Mouse (Mus musculus): ENCODE data around the gene 4930432M17Rik. TPM values are rescaled to one million over a fixed set of nuclear protein-coding genes. Genes with fewer than 3 reads are reported as not detected.

Gene 4930432M17Rik
- polyA plus RNA-seq, 1 experiment, result not detected

DNA sequence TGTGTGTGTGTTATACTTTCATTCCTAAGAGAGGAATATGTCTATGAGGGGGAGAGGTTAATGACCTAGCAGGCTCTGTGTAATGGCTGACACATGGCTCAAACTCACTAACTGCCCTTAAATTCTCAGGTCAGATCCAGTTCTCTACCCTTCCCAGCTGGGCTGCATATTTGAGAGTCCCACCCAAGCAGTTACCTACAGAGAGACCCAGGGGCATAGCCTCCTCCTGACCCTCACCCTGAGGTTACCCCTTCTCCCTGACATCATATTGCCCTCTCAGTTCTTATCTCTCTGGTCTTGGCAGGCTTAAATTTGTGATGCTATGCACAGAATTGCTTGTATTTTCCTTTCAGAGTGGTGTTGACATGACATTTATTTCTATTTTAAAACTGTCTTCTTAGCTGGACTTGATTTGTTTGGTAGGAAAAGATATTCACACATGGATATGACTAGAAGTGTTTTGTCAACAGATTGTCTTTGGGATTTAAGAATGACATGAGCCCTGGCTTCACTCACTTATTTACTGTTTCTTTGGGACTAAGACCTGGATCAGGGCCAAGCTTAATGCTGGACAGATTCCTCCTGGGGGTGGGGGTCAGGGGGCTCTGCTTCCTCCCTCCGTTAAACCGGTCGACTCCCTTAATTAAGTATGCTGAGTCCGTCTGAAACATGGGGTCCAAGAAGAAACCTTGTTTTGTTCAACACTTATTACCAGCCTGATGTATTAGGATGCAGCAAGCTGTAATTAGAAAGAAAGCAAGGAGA, 7.7 kb upstream of the 4930432M17Rik start:
- WGBS, result 67% methylated on average over 4 of the region's 4 CpGs
- no peaks in the 10 kb centered on the region for H3K36me3 ChIP-seq (ENCODE audit: control insufficient read depth, insufficient read depth, low read length)
- no peaks in the 10 kb centered on the region for H3K4me1 ChIP-seq (ENCODE audit: control insufficient read depth, insufficient read depth, insufficient read length, low read length)
- no peaks in the 10 kb centered on the region for H3K27me3 ChIP-seq (ENCODE audit: control insufficient read depth, insufficient read depth, low read length)
- no peak overlapping the region for H3K4me3 ChIP-seq (ENCODE audit: low read depth, low read length)
- TF ChIP-seq CTCF (IDR thresholded peaks at IDR 0.05; ENCODE audit: extremely low read depth, insufficient read length, insufficient replicate concordance, low read depth, low read length), result no peak
- no peak for TF ChIP-seq POLR2A (IDR thresholded peaks at IDR 0.05; ENCODE audit: low read depth, low read length)
- no peak overlapping the region for H3K27ac ChIP-seq (ENCODE audit: insufficient read depth, low read depth, low read length)

DNA sequence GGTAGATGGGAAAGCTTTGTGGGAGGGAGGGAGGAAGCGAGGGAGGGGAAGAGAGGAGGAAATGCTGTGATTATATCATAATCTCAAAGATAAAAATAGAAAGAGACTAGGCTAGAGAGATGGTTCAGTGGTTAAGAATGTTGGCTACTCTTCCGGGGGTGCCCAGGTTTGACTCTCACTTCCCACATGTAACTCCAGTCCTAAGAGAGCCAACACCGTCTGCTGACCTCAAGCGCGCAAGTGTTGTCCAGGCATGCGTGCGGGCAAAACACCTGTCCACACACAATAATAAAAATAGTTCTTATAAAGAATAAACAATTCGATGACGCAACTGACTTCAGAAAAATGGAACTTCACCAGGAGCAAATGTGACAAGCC, 7.1 kb upstream of the 4930432M17Rik start:
- no peak overlapping the region for H3K27ac ChIP-seq (ENCODE audit: insufficient read depth, low read depth, low read length)
- no peaks in the 10 kb centered on the region for H3K27me3 ChIP-seq (ENCODE audit: control insufficient read depth, insufficient read depth, low read length)
- H3K4me1 ChIP-seq (ENCODE audit: control insufficient read depth, insufficient read depth, insufficient read length, low read length), result no peaks in the 10 kb centered on the region
- no peak overlapping the region for H3K4me3 ChIP-seq (ENCODE audit: low read depth, low read length)
- no peak for TF ChIP-seq POLR2A (IDR thresholded peaks at IDR 0.05; ENCODE audit: low read depth, low read length)
- TF ChIP-seq CTCF (IDR thresholded peaks at IDR 0.05; ENCODE audit: extremely low read depth, insufficient read length, insufficient replicate concordance, low read depth, low read length), result no peak
- WGBS, result 77% methylated on average over 9 of the region's 9 CpGs
- no peaks in the 10 kb centered on the region for H3K36me3 ChIP-seq (ENCODE audit: control insufficient read depth, insufficient read depth, low read length)

DNA sequence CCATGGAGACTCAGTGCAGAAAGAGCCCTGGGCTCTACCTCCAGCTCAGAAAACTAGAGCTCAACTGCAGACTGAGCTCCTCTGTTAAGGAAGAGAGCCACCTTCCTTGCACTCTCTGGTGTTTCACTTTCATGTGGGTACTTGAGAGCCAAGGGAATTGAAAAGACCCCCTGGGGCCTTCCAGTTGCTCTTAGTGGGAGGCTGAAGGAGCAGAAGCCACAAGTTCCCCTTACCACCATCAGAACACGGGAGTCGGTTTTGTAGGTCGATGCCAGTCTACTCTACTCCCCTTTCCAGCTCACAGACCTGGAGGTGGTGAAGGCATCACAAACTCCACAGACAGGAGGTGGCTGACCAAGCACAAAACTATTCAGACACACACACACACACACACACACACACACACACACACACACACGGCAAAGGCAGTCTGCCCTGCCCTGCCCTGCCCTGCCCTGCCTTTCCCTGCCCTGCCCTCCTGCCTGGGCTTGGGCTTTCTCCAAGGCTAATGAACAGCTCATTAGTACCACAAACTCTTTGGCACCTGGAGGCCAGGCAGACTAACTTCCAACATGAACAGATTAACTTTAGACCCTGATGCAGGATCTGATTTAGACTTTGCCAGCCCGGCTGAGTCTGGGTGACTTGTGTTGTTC, 1.7 kb downstream of the 4930432M17Rik start:
- peaks cover 19% of the 10 kb centered on the region; the same call in 1 of the 2 replicates for H3K4me1 ChIP-seq (ENCODE audit: control insufficient read depth, insufficient read depth, insufficient read length, low read length)
- no peaks in the 10 kb centered on the region for H3K36me3 ChIP-seq (ENCODE audit: control insufficient read depth, insufficient read depth, low read length)
- H3K27ac ChIP-seq (ENCODE audit: insufficient read depth, low read depth, low read length), result peak overlapping the region; percentile 2
- 36% methylated on average over 5 of the region's 5 CpGs for WGBS
- no peaks in the 10 kb centered on the region for H3K27me3 ChIP-seq (ENCODE audit: control insufficient read depth, insufficient read depth, low read length)
- no peak for TF ChIP-seq CTCF (IDR thresholded peaks at IDR 0.05; ENCODE audit: extremely low read depth, insufficient read length, insufficient replicate concordance, low read depth, low read length)
- no peak for TF ChIP-seq POLR2A (IDR thresholded peaks at IDR 0.05; ENCODE audit: low read depth, low read length)
- no peak overlapping the region for H3K4me3 ChIP-seq (ENCODE audit: low read depth, low read length)

- TF ChIP-seq CTCF (IDR thresholded peaks at IDR 0.05; ENCODE audit: extremely low read depth, insufficient read length, insufficient replicate concordance, low read depth, low read length) (no peak), POLR2A (IDR thresholded peaks at IDR 0.05; ENCODE audit: low read depth, low read length) (no peak)
- Histone ChIP-seq H3K4me1 (ENCODE audit: control insufficient read depth, insufficient read depth, insufficient read length, low read length) (peaks cover 7% of the 10 kb centered on the region; the same call in 1 of the 2 replicates), H3K4me3 (ENCODE audit: low read depth, low read length) (no peak overlapping the region), H3K36me3 (ENCODE audit: control insufficient read depth, insufficient read depth, low read length) (no peaks in the 10 kb centered on the region), H3K27me3 (ENCODE audit: control insufficient read depth, insufficient read depth, low read length) (no peaks in the 10 kb centered on the region), H3K27ac (ENCODE audit: insufficient read depth, low read depth, low read length) (no peak overlapping the region)
- 65% methylated on average over 4 of the region's 4 CpGs for WGBS
These were observed 8.4 kb downstream of the 4930432M17Rik start for GRCm38 (mm10) chr3:121678935-121679334.

GRCm38 (mm10) chr3:121679443-121679842, 8.9 kb downstream of the 4930432M17Rik start:
- Histone ChIP-seq H3K4me1 (ENCODE audit: control insufficient read depth, insufficient read depth, insufficient read length, low read length) (peaks cover 10% of the 10 kb centered on the region; the same call in 1 of the 2 replicates), H3K27me3 (ENCODE audit: control insufficient read depth, insufficient read depth, low read length) (no peaks in the 10 kb centered on the region), H3K36me3 (ENCODE audit: control insufficient read depth, insufficient read depth, low read length) (no peaks in the 10 kb centered on the region), H3K27ac (ENCODE audit: insufficient read depth, low read depth, low read length) (no peak overlapping the region), H3K4me3 (ENCODE audit: low read depth, low read length) (no peak overlapping the region)
- 91% methylated on average over 3 of the region's 3 CpGs for WGBS
- no peak for TF ChIP-seq POLR2A (IDR thresholded peaks at IDR 0.05; ENCODE audit: low read depth, low read length)
- no peak for TF ChIP-seq CTCF (IDR thresholded peaks at IDR 0.05; ENCODE audit: extremely low read depth, insufficient read length, insufficient replicate concordance, low read depth, low read length)

GRCm38 (mm10) chr3:121680187-121680586, 9.6 kb downstream of the 4930432M17Rik start:
- Histone ChIP-seq H3K4me1 (ENCODE audit: control insufficient read depth, insufficient read depth, insufficient read length, low read length) (peaks cover 17% of the 10 kb centered on the region; the same call in 1 of the 2 replicates), H3K27ac (ENCODE audit: insufficient read depth, low read depth, low read length) (no peak overlapping the region), H3K27me3 (ENCODE audit: control insufficient read depth, insufficient read depth, low read length) (no peaks in the 10 kb centered on the region), H3K4me3 (ENCODE audit: low read depth, low read length) (no peak overlapping the region), H3K36me3 (ENCODE audit: control insufficient read depth, insufficient read depth, low read length) (no peaks in the 10 kb centered on the region)
- WGBS, result 68% methylated on average over 3 of the region's 3 CpGs
- no peak for TF ChIP-seq CTCF (IDR thresholded peaks at IDR 0.05; ENCODE audit: extremely low read depth, insufficient read length, insufficient replicate concordance, low read depth, low read length)
